Mouse (Mus musculus): ENCODE data around the gene Gm38431. TPM values are rescaled to one million over a fixed set of nuclear protein-coding genes. Genes with fewer than 3 reads are reported as not detected.

Gene Gm38431
- polyA plus RNA-seq (2015; fragmentation: Nextera tagmentation; extraction: Ambion mirVana): 1.2 and 1.6 TPM in 2 replicates

- peak; percentile 97 for DNase-seq (ENCODE audit: low spot score)
These were observed at the start of gene Gm38431, which contains the start of gene Raver1 for GRCm38 (mm10) chr9:21091707-21092320. Gene Gm38431, minus strand, starts transcription at chr9:21091997. Gene Raver1, minus strand, starts transcription at chr9:21092008.

- no peak for DNase-seq (ENCODE audit: low spot score)
These were observed 46.6 kb upstream of the Gm38431 start for GRCm38 (mm10) chr9:21138386-21138785.

GRCm38 (mm10) chr9:21137229-21137628, 45.4 kb upstream of the Gm38431 start:
- peak; percentile 81 for DNase-seq (ENCODE audit: low spot score)

GRCm38 (mm10) chr9:21136401-21136800, 44.6 kb upstream of the Gm38431 start:
- peak; percentile 33 for DNase-seq (ENCODE audit: low spot score)

GRCm38 (mm10) chr9:21135941-21136381, 44.2 kb upstream of the Gm38431 start:
- no peak for DNase-seq (ENCODE audit: low spot score)

GRCm38 (mm10) chr9:21135329-21135890, 43.6 kb upstream of the Gm38431 start:
- no peak for DNase-seq (ENCODE audit: low spot score)

GRCm38 (mm10) chr9:21134595-21135328, 43.0 kb upstream of the Gm38431 start:
- DNase-seq (ENCODE audit: low spot score): no peak

- peak; percentile 75 for DNase-seq (ENCODE audit: low spot score)
These were observed 41.4 kb upstream of the Gm38431 start for GRCm38 (mm10) chr9:21133064-21133707.

GRCm38 (mm10) chr9:21132102-21132775, 40.4 kb upstream of the Gm38431 start:
- DNase-seq (ENCODE audit: low spot score): peak; percentile 29

- DNase-seq (ENCODE audit: low spot score): peak; percentile 88
These were observed 39.5 kb upstream of the Gm38431 start, which contains the start of gene Tyk2 for GRCm38 (mm10) chr9:21131059-21131956. Gene Tyk2, minus strand, starts transcription at chr9:21131243.

- no peak for DNase-seq (ENCODE audit: low spot score)
These were observed 34.4 kb upstream of the Gm38431 start for GRCm38 (mm10) chr9:21126259-21126627.

- DNase-seq (ENCODE audit: low spot score): no peak
These were observed 33.9 kb upstream of the Gm38431 start for GRCm38 (mm10) chr9:21125502-21126258.

GRCm38 (mm10) chr9:21124837-21125236, 33.0 kb upstream of the Gm38431 start:
- no peak for DNase-seq (ENCODE audit: low spot score)

- DNase-seq (ENCODE audit: low spot score): no peak
These were observed 29.7 kb upstream of the Gm38431 start for GRCm38 (mm10) chr9:21121483-21121882.

- DNase-seq (ENCODE audit: low spot score): no peak
These were observed 25.3 kb upstream of the Gm38431 start for GRCm38 (mm10) chr9:21117073-21117472.

- no peak for DNase-seq (ENCODE audit: low spot score)
These were observed 23.3 kb upstream of the Gm38431 start for GRCm38 (mm10) chr9:21115105-21115504.

GRCm38 (mm10) chr9:21114190-21114589, 22.4 kb upstream of the Gm38431 start:
- DNase-seq (ENCODE audit: low spot score): no peak

- DNase-seq (ENCODE audit: low spot score): no peak
These were observed 22.0 kb upstream of the Gm38431 start for GRCm38 (mm10) chr9:21113751-21114150.

- DNase-seq (ENCODE audit: low spot score): no peak
These were observed 15.9 kb upstream of the Gm38431 start for GRCm38 (mm10) chr9:21107607-21108237.

All from thymus, postnatal 0 days (tissue).